Mouse (Mus musculus) kidney, adult 2 months (tissue): ENCODE data around the gene 4930544D05Rik.

Experiments
- CTCF ChIP-seq: fragments of 200-500 bp; conservative IDR thresholded peaks from 2 replicates; pipeline ENCODE4 v1.5.1; 2011; ENCODE audit warnings: low read depth, mild to moderate bottlenecking, control low read depth, low read length, moderate library complexity, mixed read lengths; ENCODE audit not compliant: insufficient read depth, insufficient read length
- POLR2A ChIP-seq: fragments of 200-500 bp; IDR thresholded peaks from one replicate; pipeline ENCODE4 v1.6.1; 2011; ENCODE audit warnings: low read depth, low read length, control low read depth

DNA sequence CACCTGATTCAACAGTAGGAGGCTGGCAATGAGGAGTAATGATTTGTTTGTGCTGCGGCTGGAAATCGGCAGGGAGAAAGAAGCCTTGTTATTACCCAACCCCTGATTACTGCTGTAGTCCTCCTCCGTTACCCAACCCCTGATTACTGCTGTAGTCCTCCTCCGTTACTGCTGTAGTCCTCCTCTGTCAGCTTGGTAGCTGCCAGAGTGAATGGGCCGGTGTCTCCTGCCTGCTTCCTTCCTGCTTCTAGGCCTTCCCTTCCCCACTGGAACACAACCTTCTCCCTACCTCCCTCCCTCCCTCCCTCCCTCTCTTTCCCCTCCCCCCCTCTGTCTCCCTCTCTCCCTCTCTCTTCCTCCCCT, 35.3 kb upstream of the 4930544D05Rik start:
- TF ChIP-seq POLR2A (no peak), CTCF (no peak)
